Mouse (Mus musculus) kidney, postnatal 25 days (tissue): ENCODE measurements around the gene Lpar3.
"Not testable (repeated sequence)": the region's sequence is repeated elsewhere in the genome, so short reads cannot be mapped to it uniquely, and the experiment has no call there.

Source experiments
- DNase-seq, 2 experiments: peaks; one replicate each; pipeline ENCODE4 v3.0.0; 2021; ENCODE audit warnings: mixed read lengths in 2 of 2

Gene Lpar3

GRCm38 (mm10) chr3:146220776-146221486, at the start of gene Lpar3:
Gene Lpar3, plus strand, starts transcription at chr3:146220963.
- DNase-seq = peak; percentile 88 to 93

DNA sequence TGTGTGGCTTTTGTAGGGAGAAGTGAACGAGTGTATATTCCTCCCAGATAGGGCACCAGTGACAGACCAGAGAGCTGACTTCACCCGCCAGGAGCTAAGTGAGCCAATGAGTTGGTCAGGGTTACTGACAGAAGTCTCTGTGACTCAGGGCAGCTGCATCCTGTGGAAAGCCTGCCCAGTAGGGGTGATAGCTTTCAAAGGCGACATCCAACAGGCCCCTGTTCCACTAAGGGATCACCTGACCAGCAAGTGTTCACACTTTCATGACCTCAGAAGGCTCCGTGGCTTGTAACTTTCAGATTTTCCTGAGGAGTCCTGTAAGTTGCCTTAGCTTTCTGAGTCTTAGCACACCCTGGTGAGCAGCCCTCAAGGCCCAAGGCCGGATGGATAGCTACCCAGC, 47.7 kb upstream of the Lpar3 start:
- no peak for DNase-seq

DNA sequence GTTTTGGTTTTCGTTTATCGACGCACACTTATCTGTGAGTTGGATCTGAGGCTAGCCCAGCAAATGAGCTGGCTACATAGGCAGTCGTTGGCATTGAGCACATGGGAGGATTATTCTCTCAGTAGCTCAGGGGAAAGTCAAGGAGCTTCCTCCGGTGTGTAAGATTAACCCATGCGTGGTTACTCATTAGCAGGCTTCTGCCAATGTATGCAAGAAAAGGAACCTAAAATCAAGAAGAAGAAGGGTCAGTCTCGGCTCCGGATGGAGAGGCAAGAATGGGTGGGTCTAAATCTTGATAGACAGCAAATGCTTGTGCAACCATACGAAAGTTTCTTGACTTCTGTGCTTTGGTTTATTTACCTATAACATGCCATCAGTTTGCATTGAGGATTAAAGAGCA, 46.5 kb upstream of the Lpar3 start:
- peak in 1 of 2 experiments; percentile 32 for DNase-seq

DNA sequence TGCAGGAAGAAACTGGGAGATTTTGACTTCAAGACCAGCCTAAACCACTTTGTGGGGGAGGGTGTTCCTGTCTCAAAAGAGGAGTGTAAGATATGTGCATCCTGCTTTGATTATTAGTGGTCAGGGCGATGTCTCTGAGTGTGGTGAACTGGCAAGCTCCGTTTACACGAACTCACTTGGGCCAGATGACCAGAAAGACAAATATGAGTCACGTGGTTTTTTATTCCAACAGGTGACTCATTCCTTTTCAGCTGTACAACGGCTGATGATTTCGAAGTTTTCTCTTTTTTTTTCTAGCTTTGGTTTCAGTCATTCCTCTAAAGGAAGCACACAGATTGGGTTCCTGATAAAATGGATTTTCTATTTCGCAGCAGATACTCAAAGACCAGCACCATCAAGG, 43.5 kb upstream of the Lpar3 start:
- no peak for DNase-seq

- peak; percentile 83 to 90 for DNase-seq
Observed at GRCm38 (mm10) chr3:146177748-146178582, 42.8 kb upstream of the Lpar3 start.

- DNase-seq = peak in 1 of 2 experiments; percentile 32
Observed at GRCm38 (mm10) chr3:146180341-146180740, 40.4 kb upstream of the Lpar3 start.

- DNase-seq = peak; percentile 76 to 80
Observed at GRCm38 (mm10) chr3:146180986-146181385, 39.8 kb upstream of the Lpar3 start.

GRCm38 (mm10) chr3:146184992-146185657, 35.6 kb upstream of the Lpar3 start:
- peak; percentile 65 to 69 for DNase-seq

DNA sequence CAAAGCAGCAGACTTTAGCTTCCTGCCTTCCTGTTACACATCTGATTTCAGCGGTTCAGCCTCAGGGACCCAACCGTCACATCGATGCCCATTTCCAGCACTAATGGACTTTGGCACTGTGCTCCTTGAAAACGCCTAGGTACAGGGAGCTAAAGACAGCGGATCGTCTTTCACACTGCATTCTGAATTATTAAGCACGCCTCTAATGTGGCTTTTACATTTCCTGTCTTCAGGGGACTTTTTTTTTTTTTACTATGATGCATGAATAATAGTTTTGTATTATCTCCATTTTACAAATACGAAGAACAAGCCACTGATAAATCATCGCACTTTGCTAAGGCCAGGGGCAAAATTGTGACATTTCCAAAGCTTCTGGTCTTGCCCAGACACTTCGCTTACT, 34.7 kb upstream of the Lpar3 start:
- DNase-seq = no peak

DNA sequence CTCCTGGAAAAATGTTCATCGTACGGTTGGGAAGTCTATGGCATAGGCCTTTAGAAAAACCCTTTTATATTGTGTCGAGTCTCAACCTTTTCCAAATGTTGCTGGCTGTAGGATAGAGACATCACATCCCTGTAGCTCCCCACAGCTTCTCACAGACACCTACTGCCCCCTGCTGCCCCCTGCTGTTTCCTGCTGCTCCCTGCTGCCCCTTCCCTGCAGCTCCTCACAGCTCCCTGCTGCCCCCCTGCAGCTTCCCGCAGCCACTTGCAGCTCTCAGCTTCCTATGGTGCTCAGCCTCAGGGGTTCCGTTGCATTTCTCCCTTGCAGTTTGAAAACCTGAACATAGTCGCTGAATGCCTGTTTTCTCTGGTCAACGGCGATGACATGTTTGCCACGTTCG, 30.8 kb upstream of the Lpar3 start:
- no peak for DNase-seq

DNA sequence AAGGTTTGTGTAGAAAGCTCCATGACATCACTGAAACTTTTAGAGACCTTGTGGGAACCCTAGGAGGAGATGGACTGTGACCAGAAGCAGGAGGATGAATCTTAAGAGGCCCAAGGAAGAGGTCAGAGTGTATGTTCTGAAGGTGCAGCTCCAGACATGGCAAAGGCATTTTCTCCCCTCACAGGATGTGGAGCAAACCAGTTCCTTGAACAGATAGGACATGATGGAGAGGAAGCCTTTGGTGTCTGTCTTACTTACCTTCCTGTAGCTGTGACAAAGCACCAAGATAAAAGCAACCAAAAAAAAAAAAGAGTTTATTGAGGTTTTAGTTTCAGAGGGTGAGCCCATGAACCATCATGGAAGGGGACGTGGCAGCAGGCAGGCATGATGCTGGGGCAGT, 28.3 kb upstream of the Lpar3 start:
- no peak for DNase-seq

DNA sequence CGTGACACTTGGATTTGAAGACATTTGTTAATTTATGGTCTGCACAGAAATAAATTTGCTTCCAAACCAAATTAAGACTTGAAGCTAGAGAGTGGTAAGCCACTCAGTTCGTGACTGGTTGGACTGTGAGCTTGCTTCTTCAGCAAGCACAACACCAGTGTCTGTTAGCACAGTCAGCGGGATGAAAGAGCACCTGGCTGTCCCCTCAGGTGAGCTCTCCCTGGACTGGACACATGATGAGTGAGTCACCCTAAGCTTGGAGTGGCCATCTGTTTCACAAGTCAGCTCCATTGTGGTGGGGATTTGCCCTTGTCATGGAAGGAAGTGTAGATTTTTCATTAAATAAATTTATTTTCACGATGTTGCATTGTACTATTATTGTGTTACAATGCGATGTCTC, 25.6 kb upstream of the Lpar3 start:
- DNase-seq = no peak

GRCm38 (mm10) chr3:146196301-146196700, 24.5 kb upstream of the Lpar3 start:
- DNase-seq = no peak

GRCm38 (mm10) chr3:146196780-146197743, 23.7 kb upstream of the Lpar3 start:
- DNase-seq = peak; percentile 59 to 79

- DNase-seq = no peak
Observed at GRCm38 (mm10) chr3:146197785-146198184, 23.0 kb upstream of the Lpar3 start.

DNA sequence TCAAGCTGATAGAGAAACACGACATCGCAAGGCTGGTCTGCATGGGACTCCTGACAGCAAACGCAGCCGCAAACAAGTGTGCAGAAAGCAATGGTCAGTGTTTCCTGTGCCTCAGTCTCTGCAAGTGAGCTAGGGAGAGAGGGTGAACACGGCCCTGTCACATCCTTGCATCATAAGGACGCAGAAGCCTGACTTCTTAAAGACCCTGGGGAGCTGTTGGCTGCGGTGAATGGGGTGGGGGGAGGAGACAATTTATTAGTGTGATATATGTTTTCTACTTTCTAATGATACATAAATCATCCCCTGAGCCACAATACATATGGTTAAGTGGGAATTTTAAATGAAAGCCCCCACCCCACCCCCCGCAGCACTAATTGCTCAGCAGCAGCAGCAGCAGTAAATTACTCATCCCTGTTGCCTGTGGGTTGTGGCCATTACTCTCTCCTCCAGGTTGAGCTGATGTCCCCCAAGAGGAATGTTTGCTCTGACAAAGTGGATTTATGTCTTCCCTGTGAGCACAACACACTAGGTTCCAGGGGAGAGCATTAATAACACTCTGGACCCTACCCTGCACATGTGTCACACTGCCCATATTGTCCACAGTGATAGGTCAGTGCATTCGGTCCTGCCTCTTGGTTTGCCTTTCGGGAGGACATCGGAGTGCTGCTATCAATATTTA, 21.8 kb upstream of the Lpar3 start:
- DNase-seq = no peak

- no peak for DNase-seq
Observed at GRCm38 (mm10) chr3:146199486-146199885, 21.3 kb upstream of the Lpar3 start.

DNA sequence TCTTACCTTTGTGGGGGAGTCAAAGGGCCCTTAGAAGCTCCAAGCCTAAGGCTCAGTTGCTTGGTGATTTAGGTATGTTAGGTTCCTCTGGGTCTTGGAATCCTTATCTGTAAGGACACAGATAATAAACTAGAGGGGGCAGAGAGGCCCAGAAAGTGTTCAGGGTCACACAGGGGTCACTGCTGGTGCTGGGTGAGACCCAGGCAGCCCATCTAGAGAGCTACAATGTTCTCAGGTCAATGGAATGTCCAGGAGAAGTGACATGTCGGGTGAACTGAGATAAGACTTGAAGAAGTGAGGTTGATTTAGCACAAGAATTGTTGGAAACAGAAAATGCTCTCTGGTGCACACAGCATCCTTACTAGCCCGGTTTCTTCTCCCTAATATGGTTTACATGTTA, 16.4 kb upstream of the Lpar3 start:
- DNase-seq = no peak

- no peak for DNase-seq
Observed at GRCm38 (mm10) chr3:146205305-146205704, 15.5 kb upstream of the Lpar3 start.

GRCm38 (mm10) chr3:146206635-146207034, 14.1 kb upstream of the Lpar3 start:
- no peak for DNase-seq

DNA sequence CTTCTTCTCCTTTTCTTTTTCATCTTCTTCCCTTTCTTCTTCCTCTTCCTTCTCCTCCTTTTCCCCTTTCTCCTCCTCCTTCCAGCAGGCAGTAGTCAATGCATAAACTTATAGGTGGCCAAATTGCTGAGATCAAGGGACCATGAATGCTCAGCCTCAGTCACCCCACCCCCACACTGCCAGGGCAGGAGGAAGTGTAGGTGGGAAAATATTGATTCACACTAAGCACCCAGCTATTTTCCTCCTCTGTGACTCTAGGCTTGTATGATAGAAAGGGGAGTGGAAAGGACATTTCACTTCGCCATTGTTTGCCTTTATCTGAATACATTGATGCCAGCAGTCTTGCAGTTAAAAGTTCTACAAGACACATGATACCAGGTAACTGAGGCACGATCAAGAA, 13.3 kb upstream of the Lpar3 start:
- DNase-seq = no peak

- DNase-seq = not testable (repeated sequence)
Observed at GRCm38 (mm10) chr3:146209759-146210158, 11.0 kb upstream of the Lpar3 start.
